Mouse (Mus musculus) embryonic facial prominence, embryonic 11.5 days (tissue): ENCODE measurements around the gene 1700069L16Rik. TPM values are rescaled to one million over a fixed set of nuclear protein-coding genes. Genes with fewer than 3 reads are reported as not detected.

Experiments used
- ATAC-seq: fragments of 200-750 bp; cut with Nextera tagmentation; replicated peaks from 2 replicates; pipeline ENCODE4 v1.8.0; 2017; ENCODE audit warnings: low read depth; ENCODE audit not compliant: insufficient number of reproducible peaks, low FRiP score, low TSS enrichment
- DNase-seq: peaks from one replicate; pipeline ENCODE4 v3.0.0-alpha.2; 2015; ENCODE audit warnings: low spot score
- H3K27ac ChIP-seq: fragments of 300-500 bp; sonication (generic); replicated peaks from 2 replicates; pipeline ENCODE4 v1.5.1; 2014; ENCODE audit warnings: mild to moderate bottlenecking, low read depth, low read length, control low read depth
- H3K27me3 ChIP-seq: fragments of 300-500 bp; sonication (generic); 2 replicates; pipeline ENCODE4 v1.6.1; 2014; ENCODE audit warnings: mild to moderate bottlenecking, low read length, moderate library complexity, mixed read lengths; ENCODE audit not compliant: control insufficient read depth, insufficient read depth
- H3K36me3 ChIP-seq: fragments of 300-500 bp; sonication (generic); replicated peaks from 2 replicates; pipeline ENCODE4 v1.6.1; 2014; ENCODE audit warnings: low read depth, mild to moderate bottlenecking, low read length, moderate library complexity, mixed read lengths; ENCODE audit not compliant: control insufficient read depth, insufficient read depth
- H3K4me1 ChIP-seq: fragments of 300-500 bp; sonication (generic); 2 replicates; pipeline ENCODE4 v1.6.1; 2014; ENCODE audit warnings: low read length, mixed read lengths; ENCODE audit not compliant: control insufficient read depth, insufficient read depth
- H3K4me2 ChIP-seq: fragments of 300-500 bp; sonication (generic); 2 replicates; pipeline ENCODE4 v1.6.1; 2014; ENCODE audit warnings: low read depth, mild to moderate bottlenecking, control low read depth, low read length, moderate library complexity
- H3K4me3 ChIP-seq: fragments of 300-500 bp; sonication (generic); 2 replicates; pipeline ENCODE4 v1.5.1; 2014; ENCODE audit warnings: low read depth, low read length, control low read depth
- H3K9ac ChIP-seq: fragments of 300-500 bp; sonication (generic); replicated peaks from 2 replicates; pipeline ENCODE4 v1.6.1; 2014; ENCODE audit warnings: mild to moderate bottlenecking, control low read depth, low read length
- H3K9me3 ChIP-seq: fragments of 300-500 bp; sonication (generic); replicated peaks from 2 replicates; pipeline ENCODE4 v1.6.1; 2016; ENCODE audit warnings: mild to moderate bottlenecking, low read length, inconsistent platforms, mixed read lengths; ENCODE audit not compliant: control insufficient read depth
- WGBS: fragments of 180-500 bp; shearing (Covaris S2); extraction: QIAGEN DNeasy Blood & Tissue Kit; methylation state at CpG from one replicate; pipeline ENCODE4 v1.1.7; 2014; 5-methylcytosine and 5-hydroxymethylcytosine counted together
- polyA plus RNA-seq: library from polyadenylated mRNA; unstranded; fragments of >200 nt; fragmentation: Nextera tagmentation; extraction: Ambion mirVana; gene quantifications from 2 replicates; pipeline ENCODE4 v1.2.1, GENCODE M21; 2014

Gene 1700069L16Rik
- polyA plus RNA-seq: not detected in 2 replicates

DNA sequence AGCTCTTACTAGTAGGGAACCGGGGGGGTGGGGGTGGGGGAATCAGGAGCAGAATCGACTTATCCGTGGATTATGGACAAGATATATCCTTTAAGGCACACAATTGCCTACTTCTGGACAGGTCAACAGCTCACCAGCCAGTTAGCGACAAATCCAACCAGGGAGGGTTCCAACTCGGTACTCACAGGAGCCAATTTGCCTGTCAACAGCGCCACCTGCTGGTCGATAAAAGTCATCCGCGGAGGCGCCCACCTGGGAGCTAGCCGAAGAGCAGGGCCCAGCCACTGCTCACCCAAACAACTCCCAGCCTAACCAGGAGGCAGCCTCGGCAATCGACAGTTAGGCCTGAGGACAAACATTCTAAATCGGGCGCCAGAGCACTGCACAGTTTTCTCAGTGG, at the start of gene 1700069L16Rik:
Gene 1700069L16Rik (minus strand): TSS at position 327 of the 400 bp plus-strand sequence.
- peak; percentile 65; the same call in 1 of the 2 replicates for ATAC-seq
- H3K27ac ChIP-seq: no peak within 1 kb of the TSS
- H3K4me2 ChIP-seq: no peak within 1 kb of the TSS
- no peaks in the 10 kb centered on the region for H3K4me1 ChIP-seq
- WGBS: 4% methylated on average over 15 of the region's 15 CpGs
- no peak within 1 kb of the TSS for H3K9ac ChIP-seq
- DNase-seq: peak; percentile 92
- no peaks in the 10 kb centered on the region for H3K36me3 ChIP-seq
- H3K9me3 ChIP-seq: no peaks in the 10 kb centered on the region
- no peak within 1 kb of the TSS for H3K4me3 ChIP-seq
- H3K27me3 ChIP-seq: no peaks in the 10 kb centered on the region

DNA sequence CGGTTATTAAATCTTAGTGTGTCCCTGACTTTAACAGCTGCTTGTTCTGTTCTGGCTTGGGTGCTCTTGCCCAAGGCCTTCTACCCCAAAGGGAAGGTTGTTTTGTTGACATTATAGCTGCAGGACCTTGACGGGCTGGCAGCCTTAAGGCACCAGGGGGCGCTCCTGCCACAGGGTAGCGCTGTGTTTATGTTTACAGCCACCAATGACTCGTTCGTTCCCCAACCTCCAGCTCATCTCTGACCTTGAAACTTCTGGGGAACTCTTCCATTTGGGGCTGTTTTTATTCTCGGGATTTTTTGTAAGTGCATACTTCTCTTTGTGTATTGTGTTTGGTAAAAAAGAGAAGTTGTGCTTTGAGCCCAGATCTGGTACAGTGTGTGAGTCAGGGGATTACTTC, 49.1 kb upstream of the 1700069L16Rik start:
- ATAC-seq (0 out of 2 replicates have a peak, but pooled peaks have one; percentile 22), DNase-seq (peak; percentile 86)
- Histone ChIP-seq H3K4me2 (peak overlapping the region; percentile 78), H3K4me3 (peak overlapping the region; percentile 83), H3K27me3 (no peaks in the 10 kb centered on the region), H3K9ac (no peak overlapping the region), H3K4me1 (0 out of 2 replicates have a peak, but pooled peaks cover 2% of the 10 kb centered on the region), H3K9me3 (no peaks in the 10 kb centered on the region), H3K27ac (no peak overlapping the region), H3K36me3 (no peaks in the 10 kb centered on the region; the same call in none of the 2 replicates)
- WGBS: under 1% methylated on average over 7 of the region's 7 CpGs

DNA sequence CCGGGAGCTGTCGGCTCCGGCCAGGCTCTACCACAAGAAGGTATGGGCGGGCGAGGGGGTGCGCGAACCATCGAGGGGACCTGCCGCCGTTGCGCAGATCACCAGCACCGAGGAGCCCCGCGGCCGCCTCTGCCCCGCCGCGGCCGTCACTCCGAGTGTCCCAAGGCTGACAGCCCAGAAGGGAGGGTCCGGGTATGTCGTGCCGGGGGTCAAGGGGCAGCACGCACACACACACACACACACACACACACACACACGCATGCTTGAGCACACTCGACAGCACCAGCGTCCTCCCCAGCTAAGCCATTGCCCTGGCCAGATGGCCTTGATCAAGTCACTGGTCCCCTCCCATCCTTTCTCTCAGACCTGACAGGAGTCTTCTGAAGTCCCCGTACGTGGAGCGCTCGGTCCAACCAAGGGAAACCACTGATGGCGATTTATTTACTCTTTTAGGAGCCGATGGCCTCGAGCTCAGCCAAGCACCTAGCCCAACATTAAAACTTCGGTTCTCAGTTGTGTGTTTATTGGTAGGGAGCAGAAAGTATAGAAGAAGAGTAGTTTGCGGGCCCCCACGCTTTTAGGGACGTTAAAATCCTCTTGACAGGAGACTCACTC, 48.4 kb upstream of the 1700069L16Rik start:
- peak; percentile 16 for ATAC-seq
- Histone ChIP-seq H3K4me1 (0 out of 2 replicates have a peak, but pooled peaks cover 2% of the 10 kb centered on the region), H3K27ac (0 out of 2 replicates have a peak overlapping the region, but pooled peaks have one; percentile 91), H3K9me3 (no peaks in the 10 kb centered on the region), H3K27me3 (no peaks in the 10 kb centered on the region), H3K4me2 (peak overlapping the region; percentile 78), H3K4me3 (peak overlapping the region; percentile 83), H3K36me3 (no peaks in the 10 kb centered on the region; the same call in none of the 2 replicates), H3K9ac (peak overlapping the region; percentile 75)
- 2% methylated on average over 33 of the region's 38 CpGs for WGBS
- no peak for DNase-seq

DNA sequence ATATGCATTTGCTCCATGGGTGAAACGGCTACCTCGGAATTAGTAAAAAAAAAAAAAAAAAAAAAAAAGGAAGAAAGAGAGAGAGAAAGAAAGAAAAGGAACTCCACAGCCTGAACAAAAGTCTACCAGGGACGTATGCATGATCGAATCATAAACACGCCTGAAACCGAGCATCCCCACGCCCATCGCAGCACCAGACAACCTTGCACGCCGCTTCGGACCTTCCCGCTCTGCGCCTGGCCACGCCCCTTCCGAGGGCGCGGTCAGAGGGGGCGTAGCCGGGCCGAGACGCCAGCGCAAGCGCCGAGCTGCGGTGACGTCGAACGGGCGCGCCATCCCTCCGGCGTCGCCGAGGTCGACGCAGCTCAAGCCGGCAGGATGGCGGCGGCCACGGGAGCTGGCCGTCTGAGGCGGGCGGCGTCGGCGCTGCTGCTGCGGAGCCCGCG, 47.9 kb upstream of the 1700069L16Rik start, which contains the start of the genes Sart3 and Iscu:
Gene Sart3 (minus strand): TSS at position 61 of the 446 bp plus-strand sequence.
Gene Iscu (plus strand): TSS at position 299 of the 446 bp plus-strand sequence.
- peak within 1 kb of the TSS; percentile 78 for H3K4me2 ChIP-seq
- H3K9ac ChIP-seq: peak within 1 kb of the TSS; percentile 94
- no peaks in the 10 kb centered on the region for H3K27me3 ChIP-seq
- 0 out of 2 replicates have a peak, but pooled peaks cover 2% of the 10 kb centered on the region for H3K4me1 ChIP-seq
- H3K4me3 ChIP-seq: peak within 1 kb of the TSS; percentile 83
- H3K27ac ChIP-seq: peak within 1 kb of the TSS; percentile 91
- ATAC-seq: peak; percentile 68
- peak; percentile 97 for DNase-seq
- H3K9me3 ChIP-seq: no peaks in the 10 kb centered on the region
- no peaks in the 10 kb centered on the region; the same call in none of the 2 replicates for H3K36me3 ChIP-seq
- WGBS: under 1% methylated on average over 47 of the region's 49 CpGs

DNA sequence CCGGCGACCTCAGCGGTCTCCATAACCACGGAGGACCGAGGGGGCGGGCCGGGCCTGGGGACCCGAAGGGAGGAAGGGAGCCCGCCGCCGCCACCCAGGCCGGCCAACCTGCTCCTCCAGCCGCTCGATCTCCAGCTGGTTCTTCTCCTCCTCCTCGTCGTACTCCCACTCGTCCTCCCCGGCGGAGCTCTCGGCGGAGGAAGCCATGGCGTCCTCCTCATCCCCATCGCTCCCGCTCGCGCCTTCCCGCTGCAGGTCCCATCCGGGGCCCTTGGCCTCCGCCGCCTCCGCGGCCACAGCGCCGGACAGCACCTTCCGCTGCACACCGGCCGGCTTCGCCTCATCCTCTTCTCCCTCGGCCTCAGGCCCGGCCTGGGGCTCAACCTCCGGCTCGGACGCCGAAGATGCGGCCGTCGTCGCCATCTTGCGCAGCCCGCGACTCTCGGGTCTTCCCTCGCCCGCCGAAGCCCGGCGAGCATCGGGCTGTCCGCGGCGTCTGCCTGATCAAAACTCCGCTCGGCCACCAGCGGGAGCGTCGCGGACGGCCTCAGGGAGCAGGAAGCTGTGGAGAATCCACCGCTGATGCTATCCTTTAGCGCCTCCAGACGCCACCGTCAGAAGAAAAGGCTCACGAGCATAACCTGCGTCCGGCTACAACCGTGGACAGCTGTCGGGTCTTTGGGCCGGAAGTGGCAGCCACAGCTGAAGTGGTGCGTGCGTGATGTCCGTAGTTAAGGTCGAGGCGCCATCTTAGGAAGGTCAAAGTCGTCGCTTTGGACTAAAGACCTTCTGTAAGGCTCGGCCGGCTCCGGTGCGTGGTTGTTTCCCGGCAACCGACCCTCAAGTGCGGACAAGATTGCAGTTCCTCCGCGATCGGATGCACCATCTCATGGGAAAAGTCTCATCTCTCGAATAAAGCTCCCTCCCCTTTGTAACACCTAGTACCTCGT, 46.9 kb upstream of the 1700069L16Rik start:
- H3K4me1 ChIP-seq: 0 out of 2 replicates have a peak, but pooled peaks cover 2% of the 10 kb centered on the region
- no peaks in the 10 kb centered on the region; the same call in none of the 2 replicates for H3K36me3 ChIP-seq
- peak overlapping the region; percentile 83 for H3K4me3 ChIP-seq
- peak overlapping the region; percentile 91 for H3K27ac ChIP-seq
- H3K27me3 ChIP-seq: no peaks in the 10 kb centered on the region
- peak overlapping the region; percentile 78 for H3K4me2 ChIP-seq
- ATAC-seq: peak; percentile 66
- peak overlapping the region; percentile 94 for H3K9ac ChIP-seq
- no peaks in the 10 kb centered on the region for H3K9me3 ChIP-seq
- DNase-seq: peak; percentile 91
- WGBS: under 1% methylated on average over 94 of the region's 97 CpGs

DNA sequence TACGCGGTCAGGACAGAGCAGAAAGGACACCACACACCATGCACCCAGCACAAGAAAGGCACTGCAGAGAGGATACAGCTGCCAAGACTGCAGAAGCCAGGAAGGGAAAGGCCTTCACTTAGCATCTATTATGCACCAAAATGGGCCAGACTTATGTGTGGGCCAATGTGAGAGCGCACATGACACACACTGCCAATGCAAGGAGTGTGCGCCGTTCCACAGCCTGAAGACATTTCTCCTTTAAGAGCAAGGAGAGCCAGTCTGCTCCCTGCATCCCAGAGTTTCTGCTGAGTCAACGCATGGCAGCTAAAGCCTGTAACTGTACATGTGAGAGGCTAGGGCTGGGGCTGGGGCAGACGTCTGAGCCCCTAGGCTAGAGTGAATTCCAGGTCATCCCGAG, 44.2 kb upstream of the 1700069L16Rik start:
- DNase-seq (no peak), ATAC-seq (no peak)
- Histone ChIP-seq H3K36me3 (no peaks in the 10 kb centered on the region; the same call in 1 of the 2 replicates), H3K4me3 (no peak overlapping the region), H3K9me3 (no peaks in the 10 kb centered on the region), H3K27me3 (no peaks in the 10 kb centered on the region), H3K27ac (no peak overlapping the region), H3K4me2 (no peak overlapping the region), H3K4me1 (0 out of 2 replicates have a peak, but pooled peaks cover 2% of the 10 kb centered on the region), H3K9ac (no peak overlapping the region)
- 93% methylated on average over 8 of the region's 8 CpGs for WGBS

DNA sequence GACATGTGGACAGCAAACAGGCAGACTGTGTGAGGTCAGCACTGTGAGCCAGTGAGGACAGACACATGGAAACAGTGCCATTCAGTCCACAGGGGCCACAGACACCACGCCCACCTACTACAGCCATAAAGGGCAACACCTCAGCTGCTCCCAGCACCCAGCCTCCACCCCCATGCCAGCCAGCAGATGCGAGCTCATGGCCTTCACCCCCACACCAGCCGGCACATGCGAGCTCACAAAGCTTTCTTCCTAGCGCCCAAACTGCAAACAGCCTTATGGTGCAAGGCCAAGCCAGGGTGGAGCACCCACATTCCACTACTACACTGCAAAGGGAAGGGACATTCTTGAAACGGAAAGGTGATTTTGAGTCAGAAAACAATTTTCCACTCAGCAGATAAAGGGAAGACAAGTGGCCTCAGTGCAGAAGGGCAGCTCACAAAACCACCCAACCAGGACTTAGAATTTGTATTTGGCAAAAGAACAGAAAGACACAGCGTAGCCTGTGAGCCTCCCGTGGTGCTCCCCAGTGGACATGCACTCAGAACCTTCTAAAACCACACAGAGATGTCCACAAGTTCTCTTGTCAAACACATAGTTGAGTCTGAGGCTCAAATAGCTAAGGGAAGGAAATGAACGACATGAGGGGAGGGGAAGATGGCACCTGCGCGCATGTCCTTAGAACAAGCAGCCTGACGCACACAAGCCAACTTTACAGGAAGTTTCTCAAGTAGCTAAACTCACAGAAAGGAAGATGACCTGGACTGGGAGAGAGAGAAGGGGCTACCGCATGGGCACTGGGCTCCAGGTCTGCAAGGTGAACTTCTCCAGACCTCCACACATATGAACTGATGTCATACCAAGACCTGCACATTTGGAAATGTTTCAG, 41.3 kb upstream of the 1700069L16Rik start:
- H3K36me3 ChIP-seq: peaks cover 3% of the 10 kb centered on the region
- 0 out of 2 replicates have a peak, but pooled peaks cover 2% of the 10 kb centered on the region for H3K4me1 ChIP-seq
- no peaks in the 10 kb centered on the region for H3K9me3 ChIP-seq
- H3K27me3 ChIP-seq: no peaks in the 10 kb centered on the region
- H3K9ac ChIP-seq: no peak overlapping the region
- WGBS: 91% methylated on average over 13 of the region's 13 CpGs
- ATAC-seq: no peak
- no peak for DNase-seq
- no peak overlapping the region for H3K4me2 ChIP-seq
- H3K27ac ChIP-seq: no peak overlapping the region
- no peak overlapping the region for H3K4me3 ChIP-seq
